Mouse (Mus musculus): ENCODE measurements around the gene Snx15.

Gene Snx15

DNA sequence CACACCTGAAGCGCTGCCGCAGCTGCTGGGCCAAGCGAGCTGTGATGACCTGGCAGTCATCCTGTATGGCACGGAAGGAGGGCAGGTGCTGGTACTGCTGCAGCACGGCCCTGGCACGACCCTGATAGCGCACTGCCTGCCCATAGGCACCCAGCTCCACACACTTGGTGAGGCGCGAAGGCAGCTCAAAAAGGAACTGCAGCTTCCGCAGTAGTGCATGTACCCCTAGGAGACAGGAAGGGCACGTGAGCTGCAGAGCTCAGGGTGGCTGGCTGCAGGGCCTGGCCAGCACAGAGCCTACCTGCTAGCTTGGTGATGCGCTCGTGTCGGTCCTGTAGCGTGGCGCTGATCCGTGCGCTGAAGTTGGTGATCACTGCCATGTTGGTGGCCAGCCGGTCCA, 56.8 kb downstream of the Snx15 start:
- DNase-seq (ENCODE audit: low read depth, low spot score), result no peak

GRCm38 (mm10) chr19:6070571-6071250, 57.4 kb downstream of the Snx15 start:
- DNase-seq (ENCODE audit: low read depth, low spot score), result no peak

GRCm38 (mm10) chr19:6069851-6070250, 58.3 kb downstream of the Snx15 start:
- no peak for DNase-seq (ENCODE audit: low read depth, low spot score)

Measured in forelimb bud, embryonic 11.5 days (tissue).